Mouse (Mus musculus): Measurements from ENCODE around the gene Rptor. TPM values are rescaled to one million over a fixed set of nuclear protein-coding genes. Genes with fewer than 3 reads are reported as not detected.

Rptor gene
- total RNA-seq, 2 experiments from 2014 or later, result 25.7 to 26.9 TPM

DNA sequence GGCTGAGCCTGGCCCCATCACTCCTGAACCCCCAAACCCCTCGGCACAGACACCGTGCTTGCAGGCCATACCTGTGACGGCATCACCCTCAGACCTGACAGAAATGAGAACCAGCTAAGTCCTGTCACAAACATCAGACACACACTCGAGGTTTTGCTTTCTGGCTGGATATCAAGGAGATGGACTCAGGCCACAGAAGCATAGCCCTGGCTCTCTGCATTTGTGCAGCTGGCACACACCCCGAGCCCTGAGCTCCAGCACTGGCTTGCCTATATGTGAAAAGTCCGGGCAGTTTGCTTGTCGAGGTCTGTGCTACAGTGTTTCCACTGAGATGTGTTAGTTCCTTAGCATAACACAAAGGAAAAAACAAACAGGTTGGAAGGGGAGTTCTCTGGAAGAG is 305.0 kb downstream of the Rptor start:
- DNase-seq, result no peak
- intact Hi-C loops (cut with DNase I; ENCODE audit: low total_unique reads), result loop anchor here (5.0 kb wide), 1 partner anchor 85 kb away; no protein-coding TSS in a partner anchor

DNA sequence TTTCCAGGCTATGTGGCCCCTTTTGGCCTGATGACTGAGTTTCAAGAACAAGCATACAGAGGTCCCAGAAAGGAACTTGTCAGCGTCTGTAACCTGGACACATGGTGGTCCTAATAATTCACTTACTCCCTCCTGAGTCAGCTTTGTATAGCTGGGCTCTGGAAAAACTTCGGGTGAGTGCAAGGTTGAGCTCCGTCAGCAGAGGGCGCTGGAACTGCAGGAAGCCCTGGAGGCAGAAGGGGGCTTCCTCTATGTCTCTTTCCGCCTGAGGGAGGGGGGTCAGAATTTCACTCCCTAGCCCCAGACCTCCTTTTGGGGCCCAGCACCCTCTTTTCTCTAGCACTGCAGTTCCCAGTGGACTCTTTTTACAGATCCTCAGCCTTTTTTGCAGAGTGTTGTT is 306.7 kb downstream of the Rptor start:
- intact Hi-C loops (cut with DNase I; ENCODE audit: low total_unique reads), result loop anchor here (5.0 kb wide), 1 partner anchor 83 kb away; no protein-coding TSS in a partner anchor
- peak; percentile 66 for DNase-seq

DNA sequence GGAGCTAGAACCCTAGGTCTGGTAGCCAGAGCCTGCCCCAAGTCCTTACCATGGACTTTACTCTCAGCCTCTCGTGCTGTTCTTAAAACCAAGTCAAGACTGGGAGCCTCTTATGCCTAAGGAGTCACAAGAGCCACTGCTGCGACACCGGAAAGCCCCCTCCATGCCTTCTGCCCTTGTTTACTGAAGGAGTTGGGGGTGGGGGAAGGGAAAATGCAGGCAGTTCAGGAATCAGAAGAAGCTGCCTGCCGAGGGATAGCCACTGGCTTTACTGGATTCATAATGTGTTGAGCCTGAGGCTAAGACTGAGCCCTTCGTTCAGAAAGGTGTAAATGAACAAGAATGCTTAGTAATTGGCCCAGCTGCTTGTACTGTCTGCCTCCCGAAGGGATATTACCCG is 310.1 kb downstream of the Rptor start:
- no peak for DNase-seq
- intact Hi-C loops (cut with DNase I; ENCODE audit: low total_unique reads), result no loop called here

DNA sequence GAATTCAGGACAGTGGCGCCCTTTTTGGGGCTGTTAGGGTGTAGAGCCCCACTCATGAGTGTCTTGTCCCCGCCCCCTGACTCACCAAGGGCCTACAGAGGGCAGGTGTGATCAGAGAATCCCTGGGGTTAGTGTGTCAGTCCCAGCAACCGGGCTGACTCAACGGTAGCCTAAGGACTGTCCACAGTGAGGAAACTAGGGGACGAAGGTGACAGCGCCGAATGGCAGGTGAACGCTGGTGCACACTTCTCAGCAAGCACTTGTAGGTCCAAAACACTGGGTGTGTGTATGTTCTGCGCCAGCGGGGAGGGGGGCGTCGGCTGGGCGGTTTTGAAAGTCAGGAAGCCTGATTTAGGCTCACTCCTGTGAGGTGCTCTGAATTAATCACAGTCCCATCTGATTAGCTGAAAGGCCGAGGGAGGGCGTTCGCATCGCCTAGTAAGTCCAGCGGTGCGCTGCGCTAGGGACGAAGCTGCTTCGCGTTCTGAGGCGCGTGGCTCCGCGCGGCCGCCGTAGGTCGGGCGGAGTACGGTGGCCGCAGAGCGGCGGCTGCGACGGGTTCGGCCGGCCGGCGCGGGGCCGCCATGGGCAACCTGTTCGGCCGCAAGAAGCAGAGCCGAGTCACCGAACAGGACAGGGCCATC is 310.7 kb downstream of the Rptor start, which contains the start of gene Chmp6:
Gene Chmp6 (plus strand): TSS at position 151 of the 644 bp plus-strand sequence.
- DNase-seq, result peak; percentile 90
- intact Hi-C loops (cut with DNase I; ENCODE audit: low total_unique reads), result no loop called here

DNA sequence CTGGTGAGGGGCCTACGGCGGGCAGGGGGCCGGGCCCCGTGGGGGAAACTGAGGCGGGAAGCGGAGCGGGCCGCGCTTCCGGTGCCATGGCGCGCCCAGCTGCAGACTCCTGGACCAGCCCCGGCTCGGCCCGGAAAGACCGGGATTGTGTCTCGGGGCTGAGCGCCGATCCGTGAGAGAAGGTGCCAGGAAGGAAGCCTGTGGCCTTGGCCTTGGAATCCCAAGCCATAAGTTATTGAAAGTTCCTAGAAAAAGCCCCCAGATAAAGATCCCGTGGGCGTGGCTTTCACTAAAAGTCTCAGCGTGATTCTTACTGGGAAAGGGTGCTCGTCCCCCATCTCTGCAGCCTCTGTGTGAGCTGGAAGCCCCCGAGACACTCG is 311.2 kb downstream of the Rptor start:
- no peak for DNase-seq
- intact Hi-C loops (cut with DNase I; ENCODE audit: low total_unique reads), result no loop called here

DNA sequence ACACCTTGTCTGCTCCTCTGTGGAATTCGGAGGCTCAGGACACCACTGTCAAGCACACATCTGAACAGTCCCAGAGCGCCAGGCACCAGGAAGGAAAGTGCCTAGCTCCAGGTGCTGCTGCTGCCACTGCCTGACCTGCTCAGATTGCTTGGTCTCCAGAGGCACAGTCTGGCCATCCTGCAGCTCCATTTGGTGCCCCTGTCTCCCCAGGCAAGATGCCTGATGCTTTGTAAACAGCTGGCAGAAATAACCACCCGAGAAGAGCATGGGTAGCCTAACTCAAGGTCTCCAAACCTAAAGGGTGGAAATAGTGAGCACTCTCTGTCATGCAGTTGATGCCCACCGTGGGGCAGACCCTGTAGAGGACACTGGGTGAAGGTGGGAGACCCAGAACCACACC is 311.7 kb downstream of the Rptor start:
- no peak for DNase-seq
- intact Hi-C loops (cut with DNase I; ENCODE audit: low total_unique reads), result no loop called here

DNA sequence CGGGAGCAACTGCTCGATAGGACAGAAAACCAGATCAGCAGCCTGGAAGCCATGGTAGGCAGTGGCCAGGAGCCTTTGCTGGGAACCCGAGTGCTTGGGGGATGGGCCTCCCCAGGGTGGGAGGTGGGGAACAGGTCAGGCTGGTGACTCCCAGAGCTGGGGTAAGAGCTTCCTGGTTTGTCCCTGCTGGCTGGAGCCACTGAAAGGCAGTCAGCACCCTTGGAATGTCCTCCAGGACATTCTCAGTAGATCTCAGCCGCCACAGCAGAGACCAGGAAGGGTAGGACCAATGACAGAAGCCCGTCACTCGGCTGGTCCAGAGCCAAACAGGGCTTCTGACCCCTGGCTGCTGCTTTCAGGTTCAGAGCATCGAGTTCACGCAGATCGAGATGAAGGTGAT is 313.0 kb downstream of the Rptor start:
- DNase-seq, result no peak
- intact Hi-C loops (cut with DNase I; ENCODE audit: low total_unique reads), result no loop called here

DNA sequence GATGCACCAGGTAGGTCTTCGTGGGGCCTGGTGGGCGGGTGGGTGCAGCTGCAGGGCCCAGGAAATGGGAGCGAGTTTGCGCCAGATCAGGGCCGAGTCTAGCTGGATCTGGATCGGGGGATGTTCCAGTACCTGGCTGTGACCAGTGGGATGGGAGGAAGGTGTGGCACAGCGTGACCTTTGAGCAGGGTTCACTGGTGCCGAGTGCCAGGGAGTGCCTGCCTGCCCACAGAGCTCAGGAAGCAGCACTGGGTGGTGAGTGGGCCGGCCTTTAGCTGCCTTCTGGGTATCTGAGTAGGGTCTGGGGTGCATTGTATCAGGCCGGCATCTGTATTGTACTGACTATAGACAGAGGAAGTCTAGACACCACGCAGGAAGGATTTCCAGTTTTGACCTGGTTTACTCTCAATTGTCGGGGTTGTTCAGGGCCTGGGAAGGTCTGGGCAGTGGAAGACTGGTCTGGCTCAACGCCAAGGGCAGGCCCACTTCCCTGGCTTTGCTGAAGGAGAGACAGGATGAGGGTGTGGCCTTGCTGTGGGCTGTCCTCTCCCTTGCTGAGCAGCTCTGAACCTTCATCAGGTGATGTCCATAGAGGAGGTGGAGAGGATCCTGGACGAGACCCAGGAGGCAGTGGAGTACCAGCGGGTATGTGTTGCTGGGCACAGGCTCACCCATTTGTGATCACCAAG is 313.5 kb downstream of the Rptor start:
- peak; percentile 41 for DNase-seq
- intact Hi-C loops (cut with DNase I; ENCODE audit: low total_unique reads), result no loop called here

DNA sequence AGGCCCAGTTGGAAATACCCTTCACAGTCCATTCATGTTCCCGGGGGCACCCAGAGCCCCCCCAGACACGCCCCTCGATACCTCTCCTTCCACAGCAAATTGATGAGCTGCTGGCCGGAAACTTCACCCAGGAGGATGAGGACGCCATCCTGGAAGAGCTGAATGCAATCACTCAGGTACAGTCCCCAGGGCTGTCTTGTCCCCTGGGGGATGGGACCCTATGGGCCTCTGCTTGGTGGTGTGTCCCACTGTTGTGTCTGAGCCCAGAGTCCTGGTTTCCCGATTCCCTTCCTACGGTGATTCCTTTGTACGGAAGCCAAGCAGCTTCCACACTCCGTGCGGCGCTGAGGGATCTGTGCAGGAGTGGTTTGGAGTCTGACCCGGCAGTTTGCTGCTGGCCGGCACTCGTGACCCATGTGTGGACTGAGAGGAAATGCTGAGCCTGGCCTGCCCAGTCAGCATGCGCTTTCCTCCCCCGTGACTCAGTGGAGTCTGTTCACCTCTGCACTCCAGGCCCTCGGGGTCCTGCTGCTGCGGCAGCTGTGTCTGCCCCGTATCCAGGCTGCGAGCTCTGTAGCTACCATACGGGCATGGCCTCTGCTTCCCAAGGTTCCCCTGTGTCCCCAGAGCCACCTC is 314.2 kb downstream of the Rptor start:
- peak; percentile 10 for DNase-seq
- intact Hi-C loops (cut with DNase I; ENCODE audit: low total_unique reads), result no loop called here

DNA sequence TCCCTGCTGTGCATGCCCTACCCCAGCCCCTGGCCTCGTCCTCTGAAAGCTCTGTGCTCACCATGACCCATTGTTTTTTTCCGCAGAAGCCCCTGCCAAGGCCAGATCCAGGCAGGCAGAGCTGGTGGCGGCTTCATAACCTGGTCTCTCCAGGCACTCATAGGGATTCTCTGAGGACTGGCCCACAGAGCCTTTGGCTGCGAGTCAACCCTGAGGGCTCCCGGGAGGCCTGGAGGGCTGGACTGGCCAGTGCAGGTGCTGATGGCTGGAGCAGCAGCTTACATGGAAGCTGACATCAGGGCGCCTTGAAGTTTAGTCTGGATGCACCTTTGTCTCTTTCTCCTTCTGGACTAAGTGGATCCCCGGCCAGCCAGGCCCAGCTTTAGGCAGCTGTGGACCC is 315.8 kb downstream of the Rptor start:
- DNase-seq, result peak; percentile 15
- intact Hi-C loops (cut with DNase I; ENCODE audit: low total_unique reads), result no loop called here

DNA sequence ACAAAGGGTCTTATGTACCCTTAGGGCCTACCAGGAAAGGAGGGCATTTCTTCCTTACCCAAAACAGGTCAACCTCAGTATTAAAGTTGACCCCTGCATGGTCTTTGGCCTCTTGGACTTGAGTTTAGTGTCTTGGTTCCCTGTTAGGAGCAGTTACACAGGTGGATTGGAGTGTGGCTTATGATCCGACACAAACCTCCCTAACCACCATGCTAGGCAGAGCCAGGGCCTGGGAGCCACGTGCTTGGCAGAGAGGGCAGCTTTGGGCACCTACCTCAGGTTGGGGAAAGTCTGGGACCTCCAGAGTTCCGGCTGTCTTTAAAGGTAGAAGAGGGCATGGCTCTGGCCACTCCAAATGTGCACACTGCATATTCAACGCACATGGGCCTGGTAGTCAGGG is 316.7 kb downstream of the Rptor start:
- intact Hi-C loops (cut with DNase I; ENCODE audit: low total_unique reads), result no loop called here
- DNase-seq, result no peak

DNA sequence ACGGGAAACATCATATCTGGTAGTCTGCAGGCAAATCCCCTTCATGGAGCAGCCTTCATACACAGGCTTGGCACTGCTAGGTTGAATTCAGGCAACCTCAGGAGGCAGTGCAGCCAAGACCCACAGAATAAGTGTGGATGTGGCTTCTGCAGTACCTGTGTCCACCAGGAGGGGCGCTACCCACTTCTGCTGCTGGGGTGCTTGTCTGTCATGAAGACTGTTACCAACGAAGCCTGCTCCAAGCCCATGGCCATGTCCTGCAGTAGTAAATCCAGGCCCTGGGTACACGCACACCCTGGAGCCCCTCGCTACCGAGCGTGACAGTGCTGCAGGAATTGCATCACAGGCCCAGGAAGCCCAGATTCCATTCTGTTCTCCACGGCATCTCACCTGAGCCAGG is 317.2 kb downstream of the Rptor start:
- peak; percentile 75 for DNase-seq
- intact Hi-C loops (cut with DNase I; ENCODE audit: low total_unique reads), result no loop called here

DNA sequence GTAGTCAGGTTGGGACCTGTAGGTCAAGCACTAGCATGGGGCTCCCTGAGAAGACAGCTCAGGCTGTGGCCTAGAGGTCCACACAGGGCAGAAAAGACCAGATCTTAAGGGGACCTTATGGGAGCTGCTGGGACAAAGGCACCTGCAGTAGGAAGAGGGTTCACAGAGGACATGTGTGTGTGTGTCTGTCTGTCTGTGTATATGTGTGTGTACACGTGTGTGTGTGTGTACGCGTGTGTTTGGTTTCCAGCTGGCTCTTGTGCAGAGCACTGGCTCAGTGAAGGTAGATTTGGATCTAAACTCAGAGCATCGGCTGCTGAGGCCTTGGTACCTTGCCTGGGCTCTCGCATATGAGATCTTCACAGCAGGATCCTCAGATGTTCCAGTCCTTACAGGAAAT is 318.0 kb downstream of the Rptor start:
- intact Hi-C loops (cut with DNase I; ENCODE audit: low total_unique reads), result no loop called here
- DNase-seq, result no peak

DNA sequence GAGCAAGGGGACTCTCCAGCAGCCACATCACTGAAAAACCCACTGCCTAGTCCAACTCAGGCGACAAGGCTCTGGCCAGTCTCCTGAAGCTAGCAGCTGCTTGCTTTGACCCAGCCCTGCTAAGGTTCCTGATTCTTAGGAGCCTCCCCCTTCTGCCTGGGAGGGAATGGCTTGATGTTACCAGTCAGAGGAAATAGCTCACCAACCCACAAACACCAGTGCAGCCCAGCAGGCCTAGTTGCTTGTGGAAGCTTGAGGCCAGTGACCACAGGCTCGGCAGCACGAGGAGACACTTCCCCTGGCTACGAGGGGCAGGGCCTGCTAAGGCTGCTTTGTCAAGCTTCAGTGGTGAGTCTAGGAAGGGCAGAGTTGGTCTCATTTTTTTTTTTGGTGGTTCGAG is 322.5 kb downstream of the Rptor start:
- intact Hi-C loops (cut with DNase I; ENCODE audit: low total_unique reads), result no loop called here
- DNase-seq, result no peak

DNA sequence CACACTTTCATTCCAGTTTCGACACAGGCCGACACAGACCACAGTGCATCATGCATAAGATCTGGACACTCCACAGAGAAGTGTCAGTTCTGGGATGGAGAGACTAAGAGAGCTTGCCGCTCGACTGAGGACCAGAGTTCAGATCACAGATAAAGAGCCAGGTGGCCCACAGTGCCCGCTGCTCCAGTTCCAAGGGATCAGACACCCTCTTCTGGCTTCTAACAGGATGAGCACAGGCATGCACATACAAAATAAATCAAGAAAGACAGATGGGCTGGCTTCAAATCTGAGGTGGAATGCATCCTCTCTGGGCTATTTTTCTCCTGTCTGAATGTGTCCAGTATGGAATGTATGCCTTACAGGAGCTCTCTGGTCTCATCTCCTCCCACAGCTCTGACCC is 324.1 kb downstream of the Rptor start:
- intact Hi-C loops (cut with DNase I; ENCODE audit: low total_unique reads), result no loop called here
- DNase-seq, result no peak

DNA sequence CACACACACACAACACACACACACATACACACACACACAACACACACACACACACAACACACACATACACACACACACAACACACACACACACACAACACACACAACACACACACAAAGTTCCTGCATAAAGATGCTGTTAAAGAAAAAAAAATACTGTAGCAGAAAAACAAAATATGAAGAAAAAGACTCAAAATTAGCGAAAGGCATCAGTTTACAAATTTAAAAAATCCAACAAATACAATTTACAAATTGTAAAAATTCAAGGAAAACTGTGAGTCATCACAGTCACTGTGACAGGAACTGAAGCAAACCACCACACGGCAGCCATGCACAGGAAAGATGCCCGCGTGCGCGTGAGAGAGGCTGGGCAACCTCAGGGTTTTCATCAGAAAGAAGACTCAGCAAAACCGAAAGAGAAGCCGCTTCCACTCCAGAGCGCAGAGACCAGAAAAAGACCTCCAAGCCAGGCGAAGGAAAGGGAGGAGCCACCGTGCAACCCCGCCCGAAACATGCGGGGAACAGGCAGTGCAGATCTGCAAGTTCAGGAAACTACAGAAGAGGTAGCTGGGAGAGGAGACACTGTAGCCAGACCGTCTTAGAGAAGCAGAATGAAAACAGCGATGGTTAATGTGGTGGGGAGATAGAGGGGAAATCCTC is 325.4 kb downstream of the Rptor start:
- DNase-seq, result peak; percentile 50
- intact Hi-C loops (cut with DNase I; ENCODE audit: low total_unique reads), result no loop called here

DNA sequence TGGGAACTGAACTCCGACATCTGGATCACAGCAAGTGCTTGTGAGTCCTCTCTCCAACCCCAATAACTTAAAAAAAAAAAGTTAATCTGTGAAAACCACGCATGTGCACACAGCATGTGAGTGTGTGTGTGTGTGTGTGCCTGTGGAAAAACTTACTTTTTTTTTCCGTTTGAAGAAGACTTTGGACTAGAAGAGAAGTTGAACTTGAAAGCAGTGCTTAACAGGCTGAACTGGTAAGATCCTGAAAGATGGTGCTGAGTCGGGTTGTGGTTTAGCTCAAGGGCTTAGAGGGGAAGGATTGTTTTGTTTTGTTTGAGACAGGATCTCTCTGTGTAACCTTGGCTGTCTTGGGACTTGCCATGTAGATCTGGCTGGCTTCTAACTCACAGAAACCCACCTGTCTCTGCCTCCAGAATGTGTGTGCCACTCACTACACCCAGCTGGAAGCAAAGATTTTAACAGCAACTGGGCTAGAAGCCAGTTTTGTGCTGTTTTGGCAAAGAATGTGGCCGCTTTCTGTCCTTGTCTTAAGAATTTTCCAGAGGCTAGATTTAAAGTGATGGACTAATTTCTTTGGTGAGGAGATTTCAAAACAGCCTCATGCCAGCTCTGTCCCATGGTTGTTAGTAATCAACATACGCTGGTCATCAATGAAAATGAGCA is 327.0 kb downstream of the Rptor start:
- DNase-seq, result no peak
- intact Hi-C loops (cut with DNase I; ENCODE audit: low total_unique reads), result no loop called here

DNA sequence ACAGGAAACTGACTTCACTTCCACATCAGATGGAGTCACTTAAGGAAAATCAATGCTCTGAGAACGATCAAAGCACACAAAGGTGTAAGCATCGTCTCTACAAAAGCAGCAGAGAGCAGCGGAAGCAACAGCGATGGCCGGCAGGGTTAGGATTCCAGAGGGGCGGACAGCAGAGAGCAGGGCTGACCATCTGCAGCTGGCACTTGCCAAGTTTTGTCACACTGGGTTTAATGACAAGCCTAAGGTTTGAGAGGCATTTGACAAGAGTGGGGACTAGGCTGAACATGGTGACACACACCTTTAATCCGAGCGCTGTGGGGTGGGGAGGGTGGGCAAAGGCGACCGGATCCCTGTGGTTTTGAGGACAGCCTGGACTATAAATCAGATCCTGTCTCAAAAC is 329.1 kb downstream of the Rptor start:
- DNase-seq, result no peak
- intact Hi-C loops (cut with DNase I; ENCODE audit: low total_unique reads), result no loop called here

DNA sequence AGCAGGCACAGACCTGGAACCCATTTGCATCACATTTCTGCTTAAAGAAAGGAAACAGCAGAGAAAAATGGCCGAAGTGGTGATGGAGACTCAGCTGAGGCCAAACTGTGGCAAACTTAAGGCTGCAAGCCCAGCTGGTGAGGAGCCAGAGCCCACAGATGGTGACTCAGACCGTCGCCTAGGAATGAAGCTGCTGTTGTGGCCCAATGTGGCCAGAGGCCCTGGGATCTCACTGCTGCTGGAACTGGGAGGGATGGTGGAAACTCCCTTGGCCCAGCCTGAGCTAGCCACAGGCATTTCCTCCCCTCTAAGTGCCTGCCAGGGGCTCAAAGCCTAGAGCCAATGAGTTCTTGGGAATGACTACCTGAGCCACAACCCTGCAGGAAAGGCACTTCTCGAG is 330.4 kb downstream of the Rptor start:
- intact Hi-C loops (cut with DNase I; ENCODE audit: low total_unique reads), result no loop called here
- DNase-seq, result peak; percentile 72

Measured in gastrocnemius, postnatal 14 days (tissue).